Mouse (Mus musculus) liver, adult 2 months (tissue): ENCODE results near the gene 2610301B20Rik.

Experiments
- CTCF ChIP-seq: fragments of 200-500 bp; IDR thresholded peaks from 2 replicates; pipeline ENCODE4 v1.5.1; 2011; ENCODE audit warnings: low read depth, low read length, control low read depth
- POLR2A ChIP-seq: fragments of 200-500 bp; IDR thresholded peaks from 2 replicates; pipeline ENCODE4 v1.6.1; 2011; ENCODE audit warnings: low read length, control low read depth; ENCODE audit not compliant: insufficient read depth; ENCODE audit errors: extremely low read depth

- TF ChIP-seq CTCF (no peak), POLR2A (no peak)
These were observed 56.7 kb downstream of the 2610301B20Rik start for GRCm38 (mm10) chr4:10931040-10931439.
